Mouse (Mus musculus) embryo, embryonic 11 days (tissue): ENCODE results near the gene Palm3.

Experiments used
- DNase-seq: peaks from one replicate; pipeline ENCODE4 v3.0.0-alpha.2; 2015

Gene Palm3

DNA sequence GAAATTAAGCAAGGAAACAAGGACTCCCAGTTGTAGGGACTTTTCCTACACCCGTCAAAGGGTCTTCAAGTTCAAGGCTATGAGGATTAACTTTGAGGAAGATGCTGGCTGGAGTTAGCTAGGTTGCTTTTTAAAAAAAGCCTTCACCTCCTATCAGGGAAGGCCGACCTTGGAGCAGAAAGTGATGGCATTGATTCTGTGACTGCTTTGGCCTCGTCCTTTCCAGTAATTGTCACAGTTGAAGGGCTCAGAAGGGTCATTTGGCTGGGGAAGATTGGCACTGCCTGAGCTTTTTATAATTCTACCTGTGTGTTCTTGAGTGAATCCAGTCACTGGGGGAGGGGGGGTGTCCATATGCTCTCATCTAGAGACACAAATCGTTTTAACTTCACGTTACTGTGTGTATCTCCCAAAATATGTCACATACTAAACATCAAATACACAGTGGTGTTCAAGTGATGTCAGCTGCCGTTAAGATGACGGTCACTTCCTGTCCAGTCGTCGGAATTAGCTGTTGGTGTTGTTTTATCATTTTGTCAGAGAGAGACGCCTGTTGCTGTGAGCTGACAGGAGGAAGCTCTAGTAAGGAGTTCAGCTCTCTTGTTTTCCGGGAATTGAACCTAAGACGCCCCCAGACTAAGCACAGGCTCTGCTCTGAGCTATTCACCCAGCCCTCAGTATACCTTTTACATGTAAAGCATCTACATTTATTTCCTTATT lies 47.2 kb downstream of the Palm3 start:
- DNase-seq = no peak

DNA sequence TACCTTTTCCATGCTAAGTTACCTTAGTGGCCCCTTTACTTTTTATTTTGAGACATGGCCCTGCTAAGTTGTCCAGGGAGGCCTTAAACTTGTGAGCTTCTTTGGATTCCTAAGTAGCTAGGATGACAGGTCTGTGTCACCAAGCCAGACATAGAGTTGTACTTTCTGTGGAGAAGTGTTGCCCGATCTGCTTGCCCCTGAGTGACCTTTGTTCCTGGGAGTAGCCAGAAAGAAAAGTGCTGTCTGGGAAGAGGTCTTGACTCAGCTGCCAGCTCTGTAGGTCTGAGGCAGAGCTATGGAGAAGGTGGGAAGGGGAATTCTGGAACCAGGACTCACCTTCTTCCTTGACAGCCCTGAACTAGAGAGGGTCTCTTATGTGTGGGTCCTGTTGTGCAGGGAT lies 47.9 kb downstream of the Palm3 start:
- no peak for DNase-seq

DNA sequence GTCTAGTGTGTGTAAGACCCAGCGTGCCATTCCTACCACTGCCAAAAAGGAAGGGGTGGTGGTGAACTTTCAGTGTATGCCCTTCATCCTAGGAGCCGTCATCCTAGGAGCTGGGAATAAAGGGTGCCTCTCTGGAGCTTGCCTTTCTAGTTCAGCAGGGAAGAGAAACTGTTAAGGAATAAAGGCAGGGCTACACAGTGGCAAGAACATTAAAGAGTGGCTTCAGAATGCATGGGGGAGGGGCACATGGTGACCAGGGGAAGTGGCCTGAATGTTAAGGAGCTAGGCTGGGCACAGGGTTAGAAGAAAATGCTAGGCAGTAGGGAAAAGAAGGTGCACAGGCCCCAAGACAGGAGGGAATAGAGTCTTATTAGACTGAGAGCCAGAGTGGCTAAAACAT lies 48.5 kb downstream of the Palm3 start:
- no peak for DNase-seq

DNA sequence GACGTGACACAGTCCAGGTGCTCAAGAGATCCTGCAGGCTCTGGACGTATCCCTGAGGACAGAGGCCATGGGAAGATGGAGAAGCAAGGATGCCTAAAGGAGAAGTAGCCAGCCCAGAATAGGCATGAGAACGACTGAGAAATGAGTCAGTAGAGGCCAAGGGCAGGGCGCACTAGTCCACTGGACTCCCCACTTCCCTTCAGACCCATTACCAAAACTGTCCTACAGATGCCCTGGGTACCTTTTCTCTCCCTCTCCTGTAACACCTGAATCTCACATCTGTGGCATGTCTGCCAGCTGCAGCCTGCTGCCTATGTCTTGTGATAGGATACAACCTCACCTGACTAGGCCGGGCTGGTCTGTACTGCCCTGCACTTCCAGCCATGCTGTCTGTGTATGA lies 49.0 kb downstream of the Palm3 start:
- no peak for DNase-seq

DNA sequence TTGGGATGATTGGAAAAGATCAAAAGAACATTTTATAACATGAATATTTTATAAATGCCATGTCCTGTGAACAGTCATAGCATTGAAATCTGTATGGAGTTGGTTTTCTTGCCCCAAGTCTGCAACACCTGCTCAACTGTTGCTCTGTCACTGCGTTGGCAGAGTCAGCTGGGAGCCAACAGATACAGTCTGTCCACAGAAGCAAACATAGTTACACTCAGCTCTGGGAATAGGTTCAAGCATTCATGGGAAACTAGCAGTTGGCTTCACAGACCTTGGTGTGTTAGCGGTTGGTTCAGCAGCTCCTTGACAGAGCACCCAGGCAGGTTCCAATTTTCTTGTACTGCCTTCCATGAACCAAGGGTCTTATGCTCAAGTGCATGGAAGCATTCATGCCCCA lies 49.4 kb downstream of the Palm3 start:
- no peak for DNase-seq

DNA sequence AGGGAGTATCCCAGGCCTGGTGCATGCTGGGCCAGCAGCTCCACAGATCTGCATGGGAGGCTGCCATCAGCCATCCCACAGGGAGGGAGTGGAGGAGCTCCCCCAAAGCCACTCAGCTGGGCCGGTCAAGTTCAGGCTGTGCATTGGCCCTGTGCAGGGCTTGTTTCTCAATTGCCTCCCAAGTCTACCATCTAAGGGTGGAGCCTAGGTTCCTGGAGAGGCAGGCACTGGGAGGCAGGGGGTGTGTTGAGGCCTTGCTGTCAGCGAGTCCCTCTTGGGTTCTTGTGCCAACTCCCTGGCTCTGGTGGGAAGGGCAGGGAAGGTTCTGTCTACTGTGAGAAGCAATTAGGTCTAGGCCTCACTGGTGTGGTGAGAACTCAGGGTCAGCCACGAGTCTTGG lies 50.6 kb downstream of the Palm3 start:
- no peak for DNase-seq

DNA sequence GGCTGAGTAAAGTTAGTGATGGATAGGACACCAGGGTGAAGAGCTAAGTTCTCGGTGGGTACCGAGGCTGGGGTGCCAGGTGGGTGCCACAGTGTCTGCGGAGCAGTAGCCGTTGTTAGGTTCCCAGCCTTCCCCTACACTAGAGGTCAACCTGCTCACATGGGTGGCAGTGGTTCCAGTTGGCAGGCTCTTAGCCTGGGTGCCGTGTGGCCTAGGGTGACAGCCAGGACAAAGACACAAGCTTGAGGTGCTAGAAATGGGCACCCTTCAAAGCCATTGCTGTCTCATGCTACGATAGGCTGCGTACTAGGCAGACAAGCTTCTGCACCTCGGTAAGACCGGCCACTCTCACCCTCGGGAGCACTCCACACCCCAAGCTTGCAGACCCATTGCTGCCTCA lies 51.0 kb downstream of the Palm3 start:
- DNase-seq = no peak

DNA sequence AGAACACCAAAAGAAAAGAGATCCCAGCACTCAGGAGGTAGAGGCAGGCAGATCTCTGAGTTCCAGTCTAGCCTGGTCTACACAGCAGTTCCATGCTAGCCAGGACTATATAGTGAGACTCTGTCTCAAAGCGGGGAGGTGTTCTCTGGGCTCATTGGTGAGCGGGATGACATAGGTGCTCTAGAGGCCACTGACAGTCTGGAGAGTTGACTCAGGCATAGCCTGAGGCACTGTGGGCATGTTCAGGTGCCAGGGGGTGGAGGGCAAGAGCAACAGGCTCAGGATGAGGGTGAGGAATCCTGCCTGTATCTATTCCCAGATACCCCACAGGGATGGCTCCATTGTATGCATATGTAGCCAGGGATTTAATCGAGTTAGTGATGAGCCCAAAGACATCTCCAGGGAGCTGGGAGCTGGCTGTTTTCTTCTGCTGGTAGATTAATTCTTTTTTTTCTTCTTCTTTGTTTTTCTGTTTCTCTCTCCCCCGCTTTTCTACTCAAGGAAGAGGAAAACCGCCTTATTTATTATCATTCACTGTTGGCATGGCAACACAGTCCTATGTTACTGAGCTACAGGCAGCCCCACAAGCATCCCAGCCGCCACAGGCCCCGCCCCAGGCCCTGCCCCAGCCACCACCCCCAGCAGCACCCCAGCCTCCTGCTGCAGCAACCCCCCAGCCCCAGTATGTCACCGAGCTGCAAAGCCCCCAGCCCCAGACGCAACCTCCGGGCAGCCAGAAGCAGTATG lies 52.1 kb downstream of the Palm3 start:
- DNase-seq = no peak

DNA sequence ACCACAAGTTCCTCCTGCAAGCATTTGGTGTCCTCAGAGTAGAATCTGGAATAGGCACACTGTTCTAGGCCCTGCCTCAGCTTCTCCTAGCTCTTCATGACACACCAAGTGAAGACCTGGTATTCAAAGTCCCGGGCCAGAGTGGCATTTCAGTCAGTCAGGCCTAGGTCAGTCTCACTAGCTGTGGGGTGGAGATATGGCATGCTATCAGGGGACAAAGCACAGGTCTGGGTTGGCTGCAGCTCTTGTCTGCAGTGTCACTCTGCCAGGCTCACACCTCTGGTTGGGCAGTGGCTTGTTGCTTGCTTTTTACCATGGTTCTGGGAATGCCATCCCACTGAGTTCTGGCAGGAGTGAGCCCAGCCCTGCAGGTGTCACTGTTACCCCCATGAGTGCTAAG lies 55.1 kb downstream of the Palm3 start:
- DNase-seq = no peak

DNA sequence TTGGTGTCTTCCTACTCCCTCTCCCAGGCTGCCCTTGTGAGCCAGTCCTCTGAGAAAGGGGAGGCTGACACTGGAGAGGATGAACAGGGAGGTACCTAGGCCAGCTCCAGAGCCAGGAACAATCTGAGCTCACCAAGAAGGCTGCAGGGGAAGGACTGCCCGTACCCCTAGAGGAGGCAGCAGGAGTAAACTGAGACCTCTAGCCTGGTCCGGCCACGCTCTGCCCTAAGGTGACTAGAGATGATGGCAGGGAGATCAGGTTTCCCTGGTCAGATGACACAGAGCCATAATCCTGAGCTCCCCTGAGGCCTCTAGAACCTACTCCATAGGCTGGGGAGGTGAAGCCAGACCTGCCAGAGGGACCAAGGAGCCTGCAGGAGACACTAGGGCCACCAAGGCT lies 55.6 kb downstream of the Palm3 start:
- no peak for DNase-seq

DNA sequence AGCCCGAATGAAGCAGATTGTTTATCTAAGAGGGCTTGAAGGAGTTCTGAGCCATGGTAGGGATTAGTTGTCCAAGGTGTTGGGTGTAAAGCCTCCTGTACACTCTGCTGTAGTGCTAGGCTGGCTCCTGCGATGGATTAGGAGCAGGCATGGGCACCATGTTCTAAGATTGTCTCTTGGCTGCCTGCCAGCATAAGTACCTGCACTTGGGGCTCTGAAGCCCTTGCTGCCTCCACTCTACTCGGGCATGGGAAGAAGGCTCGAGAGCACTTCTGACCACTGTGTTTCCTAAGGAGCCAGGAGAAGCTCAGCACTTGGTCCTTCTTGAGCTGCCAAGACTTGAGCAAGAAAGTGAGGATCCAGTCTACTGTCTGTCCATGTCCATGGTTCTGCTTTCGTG lies 57.9 kb downstream of the Palm3 start:
- DNase-seq = no peak
